14 mouse cellular contexts compared by ENCODE assay signal in the genomic region with DNA sequence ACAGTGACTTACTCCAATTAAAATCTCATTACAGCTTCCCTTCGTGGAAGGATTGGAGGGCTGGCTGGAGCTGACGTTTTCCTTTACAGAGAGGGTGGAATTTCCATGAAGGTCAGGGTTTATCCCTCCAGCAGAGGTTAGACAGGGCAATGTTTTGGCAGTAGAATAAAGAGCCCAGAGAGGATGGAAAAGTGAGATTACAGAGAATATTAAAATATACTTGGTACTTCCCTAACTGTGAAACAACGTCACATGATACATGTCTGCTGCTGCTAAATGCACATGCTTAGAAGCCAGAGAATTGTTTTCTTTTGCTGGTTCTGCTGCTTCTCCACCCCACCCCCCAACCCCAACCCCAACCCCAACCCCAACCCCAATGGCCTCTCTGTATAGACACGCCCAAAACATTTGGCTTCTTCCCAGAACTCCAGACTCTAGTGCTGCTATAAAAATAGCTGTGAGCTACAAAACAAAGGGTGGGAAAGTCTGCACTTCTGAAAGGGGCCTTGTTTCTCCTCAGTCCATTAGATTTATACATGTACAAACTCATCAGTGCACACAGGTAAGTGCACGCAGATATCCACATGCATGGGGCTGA.
DNase-seq lines count a peak whose midpoint lies in the region; ATAC-seq lines count a peak whose summit lies in the region.
"Had no signal": no experiment of that assay in that cellular context is flagged by ENCODE, and none has a peak within 500 bp of the region (broad histone marks: within the 10 kb centered on the region; RNA-seq: fewer than 3 reads in every experiment).

No protein-coding gene starts in this region.

- no peak overlapping the region for H3K9ac ChIP-seq in embryonic facial prominence, embryonic 12.5 days
- no peak overlapping the region for H3K9ac ChIP-seq in lung, embryonic 16.5 days (ENCODE audit: low read length)
- no peak overlapping the region for H3K9ac ChIP-seq in heart, embryonic 12.5 days
- H3K9ac ChIP-seq in limb, embryonic 13.5 days: no peak overlapping the region
- H3K9ac ChIP-seq: hindbrain, embryonic 12.5 days had no signal

- no peaks in the 10 kb centered on the region for H3K9me3 ChIP-seq in embryonic facial prominence, embryonic 12.5 days
- H3K9me3 ChIP-seq in embryonic facial prominence, embryonic 10.5 days: no peaks in the 10 kb centered on the region
- no peaks in the 10 kb centered on the region for H3K9me3 ChIP-seq in lung, embryonic 16.5 days (ENCODE audit: control insufficient read depth, low read length)
- H3K9me3 ChIP-seq in heart, embryonic 12.5 days (replicated peaks): no peaks in the 10 kb centered on the region
- no peaks in the 10 kb centered on the region for H3K9me3 ChIP-seq in limb, embryonic 13.5 days
- H3K9me3 ChIP-seq: G1E; hindbrain, embryonic 12.5 days had no signal

- H3K36me3 ChIP-seq in embryonic facial prominence, embryonic 12.5 days: no peaks in the 10 kb centered on the region
- H3K36me3 ChIP-seq in embryonic facial prominence, embryonic 10.5 days (replicated peaks): no peaks in the 10 kb centered on the region
- H3K36me3 ChIP-seq in lung, embryonic 16.5 days (ENCODE audit: control insufficient read depth, insufficient read depth, low read length): no peaks in the 10 kb centered on the region
- H3K36me3 ChIP-seq in heart, embryonic 12.5 days: no peaks in the 10 kb centered on the region
- H3K36me3 ChIP-seq in limb, embryonic 13.5 days: no peaks in the 10 kb centered on the region
- H3K36me3 ChIP-seq: G1E; hindbrain, embryonic 12.5 days had no signal

- ATAC-seq in embryonic facial prominence, embryonic 12.5 days (ENCODE audit: insufficient number of reproducible peaks, insufficient read depth, low FRiP score, low TSS enrichment): no peak
- peak; percentile 74 for ATAC-seq in lung, embryonic 16.5 days (ENCODE audit: low read depth)
- ATAC-seq in heart, embryonic 12.5 days (ENCODE audit: insufficient number of reproducible peaks, low FRiP score): peak; percentile 83
- ATAC-seq in limb, embryonic 13.5 days (ENCODE audit: low FRiP score, low read depth): peak; percentile 64; the same call in 1 of the 2 replicates
- ATAC-seq in CD4-positive, CD25-positive, alpha-beta regulatory T cell, adult 4 months: no peak

- no peak overlapping the region for H3K4me3 ChIP-seq in embryonic facial prominence, embryonic 12.5 days
- H3K4me3 ChIP-seq in embryonic facial prominence, embryonic 10.5 days: no peak overlapping the region
- H3K4me3 ChIP-seq in lung, embryonic 16.5 days (ENCODE audit: low read length): no peak overlapping the region
- no peak overlapping the region for H3K4me3 ChIP-seq in heart, embryonic 12.5 days
- H3K4me3 ChIP-seq in limb, embryonic 13.5 days: no peak overlapping the region
- H3K4me3 ChIP-seq: hindbrain, embryonic 12.5 days; layer of hippocampus, adult 2 months had no signal

- peaks cover 3% of the 10 kb centered on the region; the same call in 1 of the 2 replicates for H3K4me1 ChIP-seq in embryonic facial prominence, embryonic 12.5 days
- peaks cover 9% of the 10 kb centered on the region for H3K4me1 ChIP-seq in embryonic facial prominence, embryonic 10.5 days
- H3K4me1 ChIP-seq in lung, embryonic 16.5 days (replicated peaks; ENCODE audit: control insufficient read depth, insufficient read depth, low read length): peaks cover 8% of the 10 kb centered on the region
- H3K4me1 ChIP-seq in heart, embryonic 12.5 days (replicated peaks): peaks cover 15% of the 10 kb centered on the region
- peaks cover 11% of the 10 kb centered on the region for H3K4me1 ChIP-seq in limb, embryonic 13.5 days

- no peak for DNase-seq in embryonic facial prominence, embryonic 10.5 days (ENCODE audit: low spot score)
- DNase-seq in lung, postnatal 25 days (ENCODE audit: low spot score): no peak
- DNase-seq in gastrocnemius, adult 18-20 months (ENCODE audit: low spot score): no peak
- DNase-seq: cerebellum, postnatal 36 days; right cerebral cortex, postnatal 25 days; thymus, postnatal 36 days had no signal

- no peak overlapping the region for H3K4me2 ChIP-seq in embryonic facial prominence, embryonic 12.5 days (replicated peaks)
- H3K4me2 ChIP-seq in lung, embryonic 16.5 days (ENCODE audit: low read depth, low read length): no peak overlapping the region
- H3K4me2 ChIP-seq in heart, embryonic 12.5 days: 0 out of 2 replicates have a peak overlapping the region, but pooled peaks have one; percentile 12
- no peak overlapping the region for H3K4me2 ChIP-seq in limb, embryonic 13.5 days (replicated peaks)
- H3K4me2 ChIP-seq: hindbrain, embryonic 12.5 days had no signal

- H3K27me3 ChIP-seq in embryonic facial prominence, embryonic 12.5 days: no peaks in the 10 kb centered on the region
- H3K27me3 ChIP-seq in embryonic facial prominence, embryonic 10.5 days (replicated peaks; ENCODE audit: low read depth, poor library complexity, severe bottlenecking): no peaks in the 10 kb centered on the region
- H3K27me3 ChIP-seq in lung, embryonic 16.5 days (ENCODE audit: control insufficient read depth, insufficient read depth, low read depth, low read length): no peaks in the 10 kb centered on the region
- no peaks in the 10 kb centered on the region for H3K27me3 ChIP-seq in heart, embryonic 12.5 days (replicated peaks)
- no peaks in the 10 kb centered on the region for H3K27me3 ChIP-seq in limb, embryonic 13.5 days
- H3K27me3 ChIP-seq: hindbrain, embryonic 12.5 days had no signal

- 35% methylated on average over 5 of the region's 5 CpGs for WGBS in embryonic facial prominence, embryonic 12.5 days
- 51% methylated on average over 5 of the region's 5 CpGs for WGBS in embryonic facial prominence, embryonic 10.5 days
- 41% methylated on average over 5 of the region's 5 CpGs for WGBS in lung, embryonic 16.5 days
- 32% methylated on average over 5 of the region's 5 CpGs for whole genome bisulfite sequencing in heart, embryonic 12.5 days
- whole genome bisulfite sequencing in limb, embryonic 13.5 days: 20% methylated on average over 5 of the region's 5 CpGs

- H3K27ac ChIP-seq in embryonic facial prominence, embryonic 12.5 days: 0 out of 2 replicates have a peak overlapping the region, but pooled peaks have one; percentile 3
- no peak overlapping the region for H3K27ac ChIP-seq in embryonic facial prominence, embryonic 10.5 days (replicated peaks)
- H3K27ac ChIP-seq in lung, embryonic 16.5 days (ENCODE audit: low read length): no peak overlapping the region
- H3K27ac ChIP-seq in heart, embryonic 12.5 days (ENCODE audit: poor library complexity, severe bottlenecking): peak overlapping the region; percentile 53
- peak overlapping the region; percentile 44 for H3K27ac ChIP-seq in limb, embryonic 13.5 days
- H3K27ac ChIP-seq: hindbrain, embryonic 12.5 days; layer of hippocampus, adult 2 months had no signal

Comparison
In these comparisons a context has a peak if more than half of its experiments do, and no peak if none do; other contexts are left out.
1. H3K27ac ChIP-seq: peak in embryonic facial prominence, embryonic 12.5 days (single experiment), heart, embryonic 12.5 days (single experiment) and limb, embryonic 13.5 days (single experiment); none in embryonic facial prominence, embryonic 10.5 days (single experiment) and lung, embryonic 16.5 days (single experiment).
2. ATAC-seq: peak in lung, embryonic 16.5 days (single experiment), heart, embryonic 12.5 days (single experiment) and limb, embryonic 13.5 days (single experiment); none in embryonic facial prominence, embryonic 12.5 days (single experiment) and CD4-positive, CD25-positive, alpha-beta regulatory T cell, adult 4 months (single experiment).